Mouse (Mus musculus): ENCODE results near the gene Kank1. TPM values are rescaled to one million over a fixed set of nuclear protein-coding genes. Genes with fewer than 3 reads are reported as not detected.

The Kank1 gene
- polyA plus RNA-seq, 1 experiment from 2014 or later: 5.7 TPM

DNA sequence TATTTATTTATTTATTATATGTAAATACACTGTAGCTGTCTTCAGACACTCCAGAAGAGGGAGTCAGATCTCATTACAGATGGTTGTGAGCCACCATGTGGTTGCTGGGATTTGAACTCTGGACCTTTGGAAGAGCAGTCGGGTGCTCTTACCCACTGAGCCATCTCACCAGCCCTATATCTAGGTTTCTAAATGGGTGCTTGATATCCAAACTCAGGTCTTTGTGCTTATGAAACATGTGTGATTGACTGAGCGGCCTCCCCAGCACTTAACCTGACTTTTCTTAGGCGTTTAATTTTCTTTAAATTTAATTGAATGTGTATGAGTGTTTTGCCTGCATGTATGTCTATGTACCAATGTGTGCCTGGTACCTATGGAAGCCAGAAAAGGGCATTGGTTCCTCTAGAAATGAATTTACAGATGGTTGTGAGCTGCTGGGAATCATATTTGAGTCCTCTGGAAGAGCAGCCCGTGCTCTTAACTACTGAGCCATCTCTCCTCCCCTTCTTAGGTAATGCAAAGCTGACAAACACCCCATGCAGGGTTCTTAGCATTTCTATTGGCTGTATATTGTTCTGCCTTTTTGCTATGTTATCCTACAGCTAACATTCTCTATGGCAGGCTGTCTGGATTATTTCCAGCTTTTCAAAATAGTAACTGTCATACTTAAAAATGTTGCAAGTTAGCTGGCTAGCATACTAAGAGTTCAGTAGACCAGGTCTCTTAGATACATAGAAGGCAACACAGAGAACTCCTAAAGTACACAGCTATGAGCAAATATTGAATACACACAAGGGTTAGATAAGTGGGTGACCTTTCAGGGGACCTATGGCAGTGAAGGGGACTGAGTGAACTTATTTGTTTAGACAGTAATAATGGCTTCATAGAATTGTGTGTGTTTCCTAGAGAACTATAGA lies 6.5 kb upstream of the Kank1 start:
- Histone ChIP-seq H3K27ac (no peak overlapping the region), H3K36me3 (no peaks in the 10 kb centered on the region), H3K9ac (replicated peaks) (no peak overlapping the region), H3K4me2 (replicated peaks) (no peak overlapping the region), H3K9me3 (no peaks in the 10 kb centered on the region), H3K4me1 (replicated peaks) (no peaks in the 10 kb centered on the region), H3K4me3 (replicated peaks) (no peak overlapping the region), H3K27me3 (peaks cover 8% of the 10 kb centered on the region)
- no peak for ATAC-seq
- WGBS: 77% methylated on average over 4 of the region's 4 CpGs

DNA sequence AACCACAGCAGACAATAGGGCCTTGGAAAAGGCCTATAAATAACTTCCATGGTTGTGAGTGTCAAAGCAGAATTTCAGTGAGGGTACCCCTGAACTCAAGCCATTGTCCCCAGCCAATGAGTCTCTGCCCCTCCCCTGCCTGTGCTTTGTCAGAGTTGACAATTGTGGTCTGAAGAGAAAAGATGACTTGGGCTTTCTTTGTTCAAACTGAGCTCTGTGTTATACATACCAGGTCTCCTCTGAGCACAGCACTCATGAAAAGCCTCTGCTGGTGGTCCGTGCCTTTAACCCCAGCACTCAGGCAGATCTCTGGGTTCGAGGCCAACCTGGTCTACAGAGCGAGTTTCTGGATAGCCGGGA lies 5.8 kb upstream of the Kank1 start:
- no peaks in the 10 kb centered on the region for H3K9me3 ChIP-seq
- no peak overlapping the region for H3K4me3 ChIP-seq (replicated peaks)
- H3K27ac ChIP-seq: no peak overlapping the region
- WGBS: 35% methylated on average over 4 of the region's 4 CpGs
- no peak overlapping the region for H3K9ac ChIP-seq (replicated peaks)
- peaks cover 13% of the 10 kb centered on the region for H3K27me3 ChIP-seq
- H3K36me3 ChIP-seq: no peaks in the 10 kb centered on the region
- no peak for ATAC-seq
- no peaks in the 10 kb centered on the region for H3K4me1 ChIP-seq (replicated peaks)
- no peak overlapping the region for H3K4me2 ChIP-seq (replicated peaks)

DNA sequence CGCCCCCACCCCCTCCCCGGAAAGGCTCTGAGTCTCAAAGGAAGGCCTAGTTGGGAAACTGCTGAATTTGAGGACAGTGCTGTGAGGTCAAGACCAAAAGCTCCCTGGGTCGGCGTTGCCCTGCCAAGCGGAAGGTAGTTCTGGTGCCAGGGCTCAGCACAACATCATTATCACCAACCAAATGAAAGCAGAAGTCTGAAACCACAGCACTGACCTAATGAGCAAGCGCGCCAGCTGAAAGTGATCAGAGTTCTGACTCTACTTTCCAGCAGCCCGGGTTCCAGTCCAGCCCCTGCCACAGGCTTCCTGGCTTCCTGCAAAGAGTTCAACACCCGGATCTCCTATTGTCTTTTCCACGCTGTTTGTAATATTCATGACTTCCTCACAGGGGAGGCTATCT lies 4.7 kb upstream of the Kank1 start:
- Histone ChIP-seq H3K27ac (no peak overlapping the region), H3K4me1 (replicated peaks) (peaks cover 1% of the 10 kb centered on the region; the same call in 1 of the 2 replicates), H3K27me3 (peaks cover 17% of the 10 kb centered on the region), H3K4me2 (replicated peaks) (no peak overlapping the region), H3K9ac (replicated peaks) (no peak overlapping the region), H3K36me3 (no peaks in the 10 kb centered on the region), H3K9me3 (no peaks in the 10 kb centered on the region), H3K4me3 (replicated peaks) (no peak overlapping the region)
- no peak for ATAC-seq
- 72% methylated on average over 10 of the region's 10 CpGs for WGBS

DNA sequence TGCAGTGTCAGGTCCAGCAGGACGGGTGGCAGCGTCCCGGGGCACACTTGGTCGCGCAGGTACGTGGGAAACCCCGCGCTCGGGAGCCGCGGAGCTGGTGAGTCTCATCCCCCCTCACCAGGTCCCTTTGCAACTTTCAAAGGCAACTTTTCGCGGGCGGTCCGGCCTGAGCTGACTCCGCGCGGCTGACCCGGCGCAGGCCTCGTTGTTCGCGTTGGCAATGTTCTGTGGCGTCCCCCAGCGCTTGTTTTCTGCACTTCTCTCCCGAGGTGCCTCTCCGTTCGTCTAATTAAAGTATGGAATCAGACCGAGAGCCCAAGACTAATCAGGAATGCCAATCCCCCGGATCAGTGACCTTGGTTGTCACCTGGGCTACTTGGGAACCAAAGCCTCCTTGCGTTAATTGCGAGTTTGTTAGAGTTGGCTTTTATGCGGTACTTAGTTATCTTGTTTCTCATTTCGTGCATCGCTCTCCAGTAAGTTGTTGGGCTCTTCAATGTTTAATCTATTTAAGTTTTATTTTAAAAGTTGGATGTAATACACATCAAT lies 791 bp downstream of the Kank1 start:
- 0 out of 2 replicates have a peak, but pooled peaks have one; percentile 21 for ATAC-seq
- H3K27ac ChIP-seq: no peak overlapping the region; the same call in 1 of the 2 replicates
- H3K4me2 ChIP-seq (replicated peaks): peak overlapping the region; percentile 99

DNA sequence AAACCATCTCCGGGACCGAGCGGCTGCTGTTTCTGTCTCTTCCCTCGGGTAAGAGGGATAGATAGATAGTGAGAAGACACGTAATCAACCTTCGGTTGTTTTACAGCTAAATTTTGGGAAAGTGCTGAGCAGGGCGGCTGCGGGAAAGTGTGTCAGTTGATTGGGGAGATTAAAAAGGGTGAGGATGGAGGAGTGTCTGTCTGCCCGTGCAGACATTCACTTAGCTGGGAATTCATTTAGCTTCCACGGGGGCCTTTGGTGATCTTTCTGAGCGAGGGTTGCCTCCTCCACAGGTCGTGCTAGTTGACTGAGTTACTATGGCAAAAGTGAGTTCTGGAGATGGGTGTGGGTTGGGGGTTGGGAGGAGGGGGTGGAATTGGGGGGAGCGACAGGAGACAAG lies 1.3 kb downstream of the Kank1 start:
- H3K9ac ChIP-seq (replicated peaks): no peak overlapping the region
- no peaks in the 10 kb centered on the region for H3K9me3 ChIP-seq
- peak overlapping the region; percentile 99 for H3K4me2 ChIP-seq (replicated peaks)
- peaks cover 35% of the 10 kb centered on the region for H3K27me3 ChIP-seq
- H3K4me3 ChIP-seq (replicated peaks): peak overlapping the region; percentile 74
- no peak for ATAC-seq
- WGBS: 2% methylated on average over 13 of the region's 13 CpGs
- no peaks in the 10 kb centered on the region for H3K36me3 ChIP-seq
- no peak overlapping the region for H3K27ac ChIP-seq
- H3K4me1 ChIP-seq (replicated peaks): peaks cover 13% of the 10 kb centered on the region

More for the DNA sequence above, 791 bp downstream of the Kank1 start:
- peak overlapping the region; percentile 74 for H3K4me3 ChIP-seq (replicated peaks)
- peaks cover 35% of the 10 kb centered on the region for H3K27me3 ChIP-seq
- peaks cover 13% of the 10 kb centered on the region for H3K4me1 ChIP-seq (replicated peaks)
- H3K36me3 ChIP-seq: no peaks in the 10 kb centered on the region
- no peaks in the 10 kb centered on the region for H3K9me3 ChIP-seq
- WGBS: under 1% methylated on average over 35 of the region's 35 CpGs
- H3K9ac ChIP-seq (replicated peaks): peak overlapping the region; percentile 69

DNA sequence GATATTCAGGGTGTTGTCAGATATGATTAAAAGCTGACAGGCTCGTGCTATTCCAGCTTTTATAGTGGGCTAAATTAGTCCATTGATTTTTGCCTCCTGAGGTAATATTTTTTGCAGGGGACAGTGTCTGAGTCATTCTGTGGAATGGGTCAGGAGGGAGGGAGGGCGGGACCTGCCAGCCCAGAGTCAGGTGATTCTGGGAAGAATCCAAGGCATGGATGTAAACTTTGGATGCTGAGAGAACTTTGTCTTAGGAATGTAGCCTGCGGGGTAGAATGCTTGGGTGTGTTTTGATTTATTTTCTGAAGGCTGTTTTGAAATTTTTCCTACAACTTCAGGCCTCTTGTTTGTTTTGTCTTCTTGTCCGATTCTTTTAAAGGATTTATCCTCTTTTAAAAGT lies 6.8 kb downstream of the Kank1 start:
- no peak overlapping the region for H3K9ac ChIP-seq (replicated peaks)
- H3K4me1 ChIP-seq (replicated peaks): no peaks in the 10 kb centered on the region
- peaks cover 5% of the 10 kb centered on the region; the same call in 1 of the 2 replicates for H3K27me3 ChIP-seq
- no peaks in the 10 kb centered on the region for H3K9me3 ChIP-seq
- no peak overlapping the region for H3K4me3 ChIP-seq (replicated peaks)
- 85% methylated on average over 4 of the region's 4 CpGs for WGBS
- ATAC-seq: no peak
- no peak overlapping the region for H3K27ac ChIP-seq
- no peak overlapping the region for H3K4me2 ChIP-seq (replicated peaks)
- H3K36me3 ChIP-seq: no peaks in the 10 kb centered on the region

DNA sequence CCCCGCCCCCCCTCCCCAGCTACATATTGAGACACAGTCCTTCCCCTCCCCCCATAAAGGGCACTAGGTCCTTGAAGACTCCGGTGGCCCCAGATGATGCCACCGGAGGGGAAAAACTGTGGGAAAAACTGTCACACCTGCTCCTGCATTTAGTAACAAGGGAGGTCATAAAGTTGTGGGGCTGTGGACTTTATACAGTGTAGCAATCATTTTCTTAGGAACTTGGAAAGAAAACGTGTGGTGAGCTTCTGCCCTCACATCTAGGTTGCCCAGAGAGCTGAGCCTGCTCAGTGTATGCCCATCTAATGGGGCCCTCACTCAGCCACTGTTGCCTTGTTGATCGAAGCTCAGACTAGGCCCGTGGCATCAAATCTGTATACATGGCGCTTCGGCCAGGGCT lies 9.3 kb downstream of the Kank1 start:
- no peak overlapping the region for H3K4me2 ChIP-seq (replicated peaks)
- 91% methylated on average over 8 of the region's 8 CpGs for WGBS
- H3K9ac ChIP-seq (replicated peaks): no peak overlapping the region
- ATAC-seq: no peak
- no peak overlapping the region for H3K4me3 ChIP-seq (replicated peaks)
- H3K27ac ChIP-seq: no peak overlapping the region
- H3K27me3 ChIP-seq: no peaks in the 10 kb centered on the region
- H3K4me1 ChIP-seq (replicated peaks): 0 out of 2 replicates have a peak, but pooled peaks cover 5% of the 10 kb centered on the region
- H3K36me3 ChIP-seq: no peaks in the 10 kb centered on the region
- H3K9me3 ChIP-seq: no peaks in the 10 kb centered on the region

DNA sequence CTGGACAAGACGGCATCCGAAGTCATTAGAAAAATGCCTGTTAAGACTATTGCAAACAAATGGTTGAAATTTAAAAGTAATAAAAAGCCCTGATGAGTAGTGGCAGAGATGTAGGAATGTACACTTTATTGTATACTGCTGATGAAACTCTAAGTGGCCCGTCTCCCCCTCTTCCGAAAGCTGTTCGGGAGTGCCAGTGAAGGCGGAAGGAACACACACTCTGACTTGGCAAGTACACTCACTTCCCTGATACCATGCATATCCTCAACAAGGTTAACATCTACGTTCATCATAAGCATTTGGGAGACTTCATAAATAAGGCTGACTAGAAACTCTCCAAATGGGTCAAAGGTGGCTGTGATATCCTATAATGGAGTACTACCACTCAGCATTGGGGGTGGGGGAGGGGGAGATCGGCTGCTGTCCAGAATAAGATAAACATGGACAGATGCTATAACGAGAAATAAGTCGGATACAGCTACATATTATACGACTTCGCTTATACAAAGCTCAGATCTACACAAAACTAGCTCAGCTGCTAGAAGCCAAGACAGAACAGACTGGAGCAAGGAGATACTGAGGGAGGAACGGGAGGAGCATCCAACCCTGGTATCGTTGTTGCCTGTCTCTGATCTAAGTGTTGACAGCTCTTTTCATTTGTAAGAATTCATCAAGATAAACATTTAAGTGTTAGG lies 11.2 kb downstream of the Kank1 start:
- no peak for ATAC-seq
- 0 out of 2 replicates have a peak, but pooled peaks cover 5% of the 10 kb centered on the region for H3K4me1 ChIP-seq (replicated peaks)
- no peaks in the 10 kb centered on the region for H3K9me3 ChIP-seq
- no peaks in the 10 kb centered on the region for H3K27me3 ChIP-seq
- no peak overlapping the region for H3K4me2 ChIP-seq (replicated peaks)
- H3K36me3 ChIP-seq: no peaks in the 10 kb centered on the region
- H3K4me3 ChIP-seq (replicated peaks): no peak overlapping the region
- H3K27ac ChIP-seq: no peak overlapping the region
- 93% methylated on average over 14 of the region's 14 CpGs for WGBS
- no peak overlapping the region for H3K9ac ChIP-seq (replicated peaks)

DNA sequence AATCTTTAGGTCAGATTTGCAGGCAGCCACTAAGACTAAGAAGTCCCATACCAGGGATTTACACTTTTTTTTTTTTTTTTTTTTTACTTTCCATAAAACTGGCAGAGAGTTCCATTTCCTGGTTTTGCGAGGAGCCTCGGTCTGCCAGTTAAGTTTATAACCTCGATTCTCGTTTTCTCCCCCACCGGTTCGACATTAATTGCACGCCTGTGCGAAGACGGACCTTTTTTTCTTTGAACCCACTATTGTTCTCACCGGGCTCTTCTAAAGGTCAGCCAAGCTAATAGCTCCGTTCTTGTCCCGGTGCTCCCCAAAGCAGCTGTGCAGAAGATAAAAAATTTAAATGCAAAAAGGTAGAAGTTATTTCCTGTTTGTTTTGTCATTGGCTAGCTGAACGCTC lies 12.5 kb downstream of the Kank1 start:
- ATAC-seq: no peak
- Histone ChIP-seq H3K9ac (replicated peaks) (no peak overlapping the region), H3K9me3 (no peaks in the 10 kb centered on the region), H3K36me3 (no peaks in the 10 kb centered on the region), H3K27ac (no peak overlapping the region), H3K4me2 (replicated peaks) (no peak overlapping the region), H3K4me3 (replicated peaks) (no peak overlapping the region), H3K4me1 (replicated peaks) (0 out of 2 replicates have a peak, but pooled peaks cover 5% of the 10 kb centered on the region), H3K27me3 (no peaks in the 10 kb centered on the region)
- WGBS: 47% methylated on average over 13 of the region's 13 CpGs

DNA sequence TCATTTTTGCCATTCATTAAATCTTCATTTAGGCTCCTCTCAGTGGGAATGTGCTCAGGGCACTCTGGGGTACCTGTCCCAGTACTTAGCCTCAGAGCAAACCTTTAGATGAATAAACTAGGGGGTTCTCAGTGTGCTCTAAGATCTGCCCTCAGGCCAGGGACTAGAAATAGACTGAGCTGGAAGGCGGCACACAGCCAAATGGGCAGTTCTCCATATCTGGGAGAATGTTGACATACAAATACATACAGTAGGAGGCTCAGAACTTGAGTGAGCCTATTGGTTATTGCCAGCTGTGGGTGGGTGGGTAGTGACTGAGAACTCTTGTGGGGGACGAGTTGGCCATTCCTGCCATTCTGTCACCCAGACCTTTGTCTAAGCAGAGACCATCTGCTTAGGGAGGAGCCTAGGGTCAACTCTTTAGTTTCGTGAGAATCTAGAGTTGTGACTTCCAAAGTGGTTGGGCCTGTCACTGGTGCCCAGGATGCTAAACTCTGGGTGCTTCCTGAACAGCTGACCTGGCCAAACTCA lies 14.9 kb downstream of the Kank1 start:
- no peaks in the 10 kb centered on the region for H3K9me3 ChIP-seq
- ATAC-seq: no peak
- H3K27ac ChIP-seq: no peak overlapping the region
- no peak overlapping the region for H3K4me3 ChIP-seq (replicated peaks)
- H3K27me3 ChIP-seq: no peaks in the 10 kb centered on the region
- 0 out of 2 replicates have a peak, but pooled peaks cover 5% of the 10 kb centered on the region for H3K4me1 ChIP-seq (replicated peaks)
- no peaks in the 10 kb centered on the region for H3K36me3 ChIP-seq
- H3K9ac ChIP-seq (replicated peaks): no peak overlapping the region
- no peak overlapping the region for H3K4me2 ChIP-seq (replicated peaks)
- 83% methylated on average over 3 of the region's 3 CpGs for WGBS

DNA sequence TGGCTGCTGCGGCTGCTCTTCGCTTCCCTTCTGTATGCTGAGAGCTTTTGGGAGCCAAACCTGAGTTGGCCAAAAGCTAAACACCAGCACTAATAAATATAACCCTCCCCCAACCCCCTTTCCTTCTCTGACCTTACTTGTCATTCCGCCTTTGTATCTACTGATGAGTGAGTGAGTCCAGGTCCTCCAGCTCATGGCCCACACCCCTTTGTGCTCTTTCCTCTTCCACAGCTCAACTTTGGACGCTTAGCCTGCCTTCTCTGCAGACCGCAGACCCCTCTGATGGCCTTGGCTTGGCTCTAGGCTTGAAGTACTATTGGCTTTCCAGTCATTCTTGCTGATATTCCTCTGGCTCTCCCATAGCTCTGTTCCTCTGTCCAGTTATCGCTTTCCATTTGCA lies 16.4 kb downstream of the Kank1 start:
- H3K4me1 ChIP-seq (replicated peaks): 0 out of 2 replicates have a peak, but pooled peaks cover 5% of the 10 kb centered on the region
- no peak overlapping the region for H3K9ac ChIP-seq (replicated peaks)
- H3K36me3 ChIP-seq: no peaks in the 10 kb centered on the region
- H3K4me3 ChIP-seq (replicated peaks): no peak overlapping the region
- no peak overlapping the region for H3K27ac ChIP-seq
- no peaks in the 10 kb centered on the region for H3K27me3 ChIP-seq
- WGBS: 95% methylated on average over 6 of the region's 6 CpGs
- ATAC-seq: no peak
- H3K4me2 ChIP-seq (replicated peaks): no peak overlapping the region
- H3K9me3 ChIP-seq: no peaks in the 10 kb centered on the region

DNA sequence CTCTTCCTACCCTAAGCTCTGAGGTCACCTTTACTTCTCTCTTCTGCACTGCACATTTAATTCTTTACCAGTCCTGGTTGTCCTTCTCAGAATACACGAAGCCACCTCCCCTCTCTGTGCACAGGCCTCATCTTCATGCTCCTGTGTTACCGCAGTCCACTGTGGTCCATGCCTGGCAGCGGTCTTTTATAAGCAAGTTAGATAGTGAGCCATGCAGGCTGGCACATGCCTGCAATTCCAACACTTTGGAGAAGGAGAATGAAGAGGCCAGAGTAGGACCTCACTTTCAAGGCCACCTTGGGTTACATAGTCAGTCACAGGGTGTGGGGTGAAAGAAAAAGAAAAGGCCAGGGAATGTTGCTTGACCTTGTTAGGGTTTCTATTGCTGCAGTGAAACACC lies 16.9 kb downstream of the Kank1 start:
- Histone ChIP-seq H3K27ac (no peak overlapping the region), H3K9ac (replicated peaks) (no peak overlapping the region), H3K4me1 (replicated peaks) (0 out of 2 replicates have a peak, but pooled peaks cover 5% of the 10 kb centered on the region), H3K9me3 (no peaks in the 10 kb centered on the region), H3K4me3 (replicated peaks) (no peak overlapping the region), H3K4me2 (replicated peaks) (no peak overlapping the region), H3K36me3 (no peaks in the 10 kb centered on the region), H3K27me3 (no peaks in the 10 kb centered on the region)
- WGBS: 96% methylated on average over 3 of the region's 3 CpGs
- no peak for ATAC-seq

Data from midbrain, embryonic 13.5 days (tissue).